Mouse (Mus musculus) mammary gland, adult 2 months (tissue): ENCODE measurements around the gene Iqgap3. TPM values are rescaled to one million over a fixed set of nuclear protein-coding genes. Genes with fewer than 3 reads are reported as not detected.

Experiments used
- polyA plus RNA-seq: library from polyadenylated mRNA; depleted of rRNA; stranded (reverse); fragments of >200 nt; gene quantifications from 2 replicates; pipeline ENCODE4 v1.2.3, GENCODE M21; 2012; ENCODE audit warnings: low replicate concordance; rRNA removed

Iqgap3 gene
- 2.2 TPM in 2 replicates for polyA plus RNA-seq

DNA sequence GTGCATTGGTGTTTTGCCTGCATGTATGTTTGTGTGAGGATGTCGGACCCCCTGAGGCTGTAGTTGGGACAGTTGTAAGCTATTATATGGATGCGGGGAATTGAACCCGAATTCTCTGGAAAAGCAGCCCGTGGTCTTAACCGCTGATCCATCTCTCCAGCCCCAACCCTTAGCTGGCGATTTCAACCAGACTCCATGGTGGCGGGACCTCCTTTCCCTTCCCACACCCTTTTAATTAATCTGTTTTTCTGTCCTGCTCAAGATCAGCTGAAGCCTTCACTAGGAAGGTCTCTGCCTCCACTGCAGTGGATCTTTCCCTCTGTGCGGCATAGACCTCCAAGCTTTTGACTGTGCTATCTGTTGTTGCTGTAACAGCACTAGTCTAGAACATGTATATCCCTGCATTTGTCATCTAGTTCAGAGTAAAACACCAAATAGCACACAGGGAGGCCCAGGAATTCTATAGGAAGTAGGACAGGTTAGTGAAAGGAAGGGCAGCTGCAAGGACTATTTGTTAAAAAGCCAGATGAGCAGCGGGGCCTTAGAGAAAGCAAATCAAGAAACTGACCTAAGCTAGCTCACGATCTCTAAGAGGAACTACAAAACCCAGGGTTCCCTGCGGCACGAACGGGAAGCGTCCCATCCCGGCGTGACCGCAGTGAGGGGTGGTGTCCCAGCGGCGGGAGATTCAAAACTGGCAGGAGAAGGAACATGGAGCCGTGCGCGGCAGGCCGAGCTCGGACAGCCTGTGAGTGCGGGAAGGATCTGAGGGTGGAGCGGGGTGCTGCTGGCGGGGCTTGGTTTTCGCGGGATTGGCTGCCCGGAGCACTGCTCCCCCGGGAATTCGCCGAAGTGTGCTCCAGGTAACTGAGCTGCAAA, at the start of gene Iqgap3:
TSS of gene Iqgap3 (plus strand) at position 627 of the 879 bp plus-strand sequence.

DNA sequence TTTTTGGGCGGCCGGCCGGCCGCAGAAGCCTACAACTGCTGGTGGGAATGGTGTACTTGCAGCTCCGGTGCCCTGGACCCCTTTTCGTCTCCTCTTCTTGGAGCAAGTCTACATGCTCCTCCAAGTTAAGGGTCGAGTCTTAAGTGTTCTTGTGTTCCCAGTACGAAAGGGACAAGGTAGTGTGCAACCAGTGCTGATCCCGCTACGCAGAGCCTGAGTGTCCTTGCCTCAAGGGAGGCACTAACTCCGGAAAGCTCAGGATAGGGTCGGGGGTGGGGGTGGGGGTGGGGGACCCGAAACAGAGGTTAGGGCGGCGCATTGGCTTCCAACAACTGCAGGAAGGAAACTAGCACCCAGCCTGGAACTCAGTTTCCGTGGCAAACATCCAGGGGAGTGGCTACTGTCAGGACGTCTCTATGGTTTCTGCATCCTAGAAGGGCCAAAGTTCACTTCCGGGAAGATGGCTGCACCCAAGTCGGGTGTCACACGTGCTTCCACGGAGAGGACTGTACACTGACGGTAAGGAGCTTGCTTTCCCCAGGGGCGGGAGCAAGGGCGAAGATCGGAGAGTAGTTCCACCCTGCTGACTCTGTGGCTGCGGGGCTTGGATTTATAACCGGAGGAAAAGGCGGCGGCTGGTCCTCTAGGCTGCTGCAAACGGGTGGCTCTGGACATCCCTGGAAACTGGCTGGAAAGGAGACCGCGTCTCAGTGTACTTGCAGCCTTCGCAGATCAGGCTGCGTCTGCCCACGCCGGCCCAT, 38.9 kb upstream of the Iqgap3 start, which contains the start of gene Gpatch4:
TSS of gene Gpatch4 (plus strand) at position 448 of the 761 bp plus-strand sequence.

DNA sequence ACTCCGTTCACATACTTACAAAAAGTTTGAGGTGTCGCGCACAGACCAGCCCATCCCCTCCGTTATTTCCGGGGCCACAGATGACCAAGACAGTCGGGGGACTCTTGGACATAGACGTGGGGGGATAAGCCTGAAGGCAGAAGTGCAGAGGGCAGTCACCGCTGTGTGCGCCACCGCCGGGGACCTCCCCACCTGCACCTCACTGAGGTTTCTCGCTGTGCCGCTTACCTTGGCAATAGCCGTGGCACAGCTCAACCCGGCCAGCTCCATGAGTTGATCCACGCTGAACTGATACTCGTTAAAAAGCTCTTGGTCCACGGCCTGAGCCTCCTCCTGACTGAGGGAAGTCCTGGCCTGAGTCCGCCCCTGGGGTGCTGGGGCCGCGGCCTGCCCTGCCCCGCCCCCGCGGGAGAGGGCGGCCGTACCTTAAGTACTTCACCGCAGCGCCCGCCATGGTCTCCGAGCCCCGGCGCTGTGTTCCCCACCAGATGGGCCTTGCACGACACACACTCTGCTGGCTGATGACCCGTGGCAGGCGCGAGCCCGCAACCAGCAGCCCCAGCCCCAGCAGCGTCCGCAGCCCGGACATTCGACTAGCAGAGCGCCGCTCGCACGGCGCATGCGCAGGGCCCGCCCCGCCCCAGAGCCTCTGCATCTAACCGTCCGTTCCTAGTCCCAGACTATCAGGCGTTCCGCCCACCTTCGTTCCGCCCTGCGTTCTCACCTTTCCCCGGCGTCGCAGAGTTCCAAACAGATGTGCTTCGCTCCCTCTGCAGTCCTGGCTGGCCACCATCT, 23.7 kb upstream of the Iqgap3 start, which contains the start of gene Naxe:
TSS of gene Naxe (minus strand) at position 594 of the 795 bp plus-strand sequence.

DNA sequence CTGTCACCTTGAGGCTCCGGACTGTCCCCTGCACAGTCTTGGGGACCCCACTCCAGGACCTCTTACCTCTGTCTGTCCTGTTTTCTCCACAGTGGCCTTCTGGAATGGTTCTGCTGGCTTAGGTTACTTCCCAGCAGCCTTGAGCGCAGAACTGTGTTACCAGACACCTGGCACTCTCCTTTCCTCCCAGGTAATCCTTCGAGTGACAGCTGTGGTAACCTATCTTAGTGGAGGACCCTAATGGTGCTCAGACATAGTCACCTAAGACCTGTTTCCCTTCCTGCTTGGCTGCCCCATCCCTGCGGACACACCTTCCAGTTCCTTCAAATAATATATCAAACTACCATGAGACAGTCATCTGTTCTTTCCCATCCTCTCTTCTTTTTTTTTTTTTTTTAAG, 3.6 kb upstream of the Iqgap3 start, which contains the start of gene Ttc24:
TSS of gene Ttc24 (minus strand) at position 101 of the 400 bp plus-strand sequence.

DNA sequence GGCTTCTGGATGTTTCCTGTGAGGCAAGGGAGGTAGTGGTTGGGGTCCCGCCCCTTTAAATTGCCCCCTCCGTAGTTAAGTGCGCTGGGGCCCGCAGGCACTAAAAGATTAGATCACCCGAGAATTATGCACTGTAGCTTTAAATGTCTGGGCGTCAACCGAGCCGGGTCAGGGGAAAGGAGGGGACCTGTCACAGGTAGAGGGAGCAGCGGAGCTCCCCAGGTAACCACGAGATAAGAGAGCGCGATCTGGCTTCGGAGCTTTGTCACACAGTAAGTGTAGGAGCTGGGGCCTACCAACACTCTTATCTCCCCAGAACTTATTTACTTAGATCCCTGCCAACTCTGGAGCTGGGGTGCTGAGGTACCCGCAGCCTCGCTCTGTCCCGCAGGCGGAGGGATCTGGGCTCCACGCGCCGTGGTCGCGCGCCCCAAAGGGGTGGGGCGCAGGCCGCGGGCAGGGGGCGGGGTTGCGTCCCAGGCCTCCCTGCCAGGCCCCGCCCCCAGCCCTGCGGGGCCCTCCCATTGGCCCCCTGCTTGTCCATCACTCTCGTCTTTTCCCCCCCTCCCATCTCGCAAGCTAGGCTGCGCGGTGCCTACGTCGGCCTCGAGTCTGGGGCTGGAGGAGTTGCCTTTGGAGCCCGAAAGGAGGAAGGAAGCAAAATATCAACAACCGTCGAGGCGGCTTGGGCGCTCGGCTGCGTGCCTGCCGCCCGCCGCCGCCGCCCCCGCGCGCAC, 60.2 kb downstream of the Iqgap3 start, which contains the start of gene Mef2d:
TSS of gene Mef2d (plus strand) at position 586 of the 737 bp plus-strand sequence.

Other genes starting within 250 kb of the Iqgap3 start
- 13.9 and 25.6 TPM in 2 replicates for gene Sh2d2a, start 235.2 kb upstream of the Iqgap3 start, polyA plus RNA-seq
- gene Prcc, start 196.4 kb upstream of the Iqgap3 start, polyA plus RNA-seq: 28.7 and 33.3 TPM in 2 replicates
- gene Hdgf, start 175.7 kb upstream of the Iqgap3 start, polyA plus RNA-seq: 51.3 and 106 TPM in 2 replicates
- gene Mrpl24, start 162.5 kb upstream of the Iqgap3 start, polyA plus RNA-seq: 26.0 and 58.0 TPM in 2 replicates
- 13.4 and 17.8 TPM in 2 replicates for gene Isg20l2, start 151.7 kb upstream of the Iqgap3 start, polyA plus RNA-seq
- 34.7 and 39.2 TPM in 2 replicates for gene Rrnad1, start 151.3 kb upstream of the Iqgap3 start, polyA plus RNA-seq
- 1.8 and 4.6 TPM in 2 replicates for gene Crabp2, start 133.3 kb upstream of the Iqgap3 start, polyA plus RNA-seq
- gene Nes, start 110.9 kb upstream of the Iqgap3 start, polyA plus RNA-seq: 5.5 and 8.3 TPM in 2 replicates
- gene Bcan, start 81.7 kb upstream of the Iqgap3 start, polyA plus RNA-seq: 0.06 and 0.08 TPM in 2 replicates
- gene Hapln2, start 54.4 kb upstream of the Iqgap3 start, polyA plus RNA-seq: 0.10 and 0.45 TPM in 2 replicates
- 4.2 and 6.0 TPM in 2 replicates for gene Gpatch4, start 38.9 kb upstream of the Iqgap3 start, polyA plus RNA-seq
- 68.0 and 109 TPM in 2 replicates for gene Naxe, start 23.5 kb upstream of the Iqgap3 start, polyA plus RNA-seq
- gene Ttc24, start 3.7 kb upstream of the Iqgap3 start, polyA plus RNA-seq: not detected in 2 replicates
- 100 and 138 TPM in 2 replicates for gene Mef2d, start 60.4 kb downstream of the Iqgap3 start, polyA plus RNA-seq
- gene Rhbg, start 172.7 kb downstream of the Iqgap3 start, polyA plus RNA-seq: 2.0 and 2.6 TPM in 2 replicates
- gene Gm38392, start 205.2 kb downstream of the Iqgap3 start, polyA plus RNA-seq: 0.19 and 0.33 TPM in 2 replicates
- gene Tsacc, start 215.0 kb downstream of the Iqgap3 start, polyA plus RNA-seq: 1.7 and 6.5 TPM in 2 replicates
- gene Cct3, start 215.1 kb downstream of the Iqgap3 start, polyA plus RNA-seq: 76.3 and 150 TPM in 2 replicates
- 192 and 236 TPM in 2 replicates for gene Glmp, start 243.1 kb downstream of the Iqgap3 start, polyA plus RNA-seq